Mouse (Mus musculus) gastrocnemius, postnatal 10 days (tissue): ENCODE measurements around the gene Zfp11. TPM values are rescaled to one million over a fixed set of nuclear protein-coding genes. Genes with fewer than 3 reads are reported as not detected.

Experiments used
- DNase-seq: peaks from one replicate; pipeline ENCODE4 v3.0.0; 2021; ENCODE audit warnings: mixed read lengths
- total RNA-seq, 2 experiments: library from RNA; stranded (reverse); gene quantifications; 2 replicates each; pipeline ENCODE4 v1.2.3; 2021

Gene Zfp11
- total RNA-seq, 2 experiments from 2014 or later, result 3.1 to 3.2 TPM

DNA sequence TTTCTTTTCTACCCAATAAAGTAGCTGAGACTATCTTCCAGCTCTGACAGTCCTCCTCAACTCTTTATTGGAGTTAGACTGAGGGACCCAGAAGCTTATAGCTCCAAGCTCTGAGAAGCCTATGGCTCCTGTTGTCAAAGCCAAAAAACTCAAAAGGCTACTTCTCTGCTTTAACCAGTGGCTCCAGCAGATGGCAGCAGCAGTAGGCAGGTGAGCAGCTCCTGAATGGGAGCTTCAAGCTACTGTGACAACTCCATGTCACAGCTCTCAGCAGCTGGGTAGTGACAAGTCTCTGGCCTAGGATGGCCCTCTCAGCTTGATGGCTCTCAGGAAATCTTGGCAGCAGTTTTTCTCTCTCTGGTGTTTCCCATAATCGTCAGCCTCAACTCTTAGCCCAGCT lies 58.8 kb downstream of the Zfp11 start:
- peak; percentile 62 for DNase-seq

DNA sequence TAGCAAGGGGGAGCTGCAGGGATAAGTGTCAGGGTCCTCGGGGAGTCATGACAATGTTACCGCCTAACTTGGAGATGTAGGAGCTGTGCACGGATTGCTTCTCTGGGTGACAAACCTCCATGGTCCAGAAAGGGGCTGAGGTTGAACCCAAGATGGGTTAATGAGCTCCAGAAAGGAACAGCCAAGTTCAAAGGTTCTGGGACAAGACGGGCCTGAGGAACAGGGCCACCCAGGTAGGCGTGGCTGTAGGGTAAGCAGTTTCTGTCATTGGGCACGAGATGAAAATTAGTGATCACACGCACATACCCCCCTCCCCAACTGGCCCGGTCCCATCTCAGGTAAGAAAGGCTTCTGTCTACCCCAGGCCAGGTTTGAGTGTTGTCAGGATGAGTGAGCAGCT lies 62.4 kb downstream of the Zfp11 start:
- no peak for DNase-seq

Other genes starting within 250 kb of the Zfp11 start
- gene Sfswap, start 168.9 kb downstream of the Zfp11 start, total RNA-seq, result 10 to 100 TPM; 32.4 to 47.0 TPM
- under 1 TPM; 0.80 to 0.95 TPM for gene Mmp17, start 85.9 kb downstream of the Zfp11 start, total RNA-seq
- not detected for gene Sept14, start 38.4 kb upstream of the Zfp11 start, total RNA-seq
- gene Mrps17, start 45.4 kb upstream of the Zfp11 start, total RNA-seq, result 10 to 100 TPM; 72.1 to 74.5 TPM
- gene Nipsnap2, start 55.0 kb upstream of the Zfp11 start, total RNA-seq, result 100 to 1,000 TPM; 407 to 464 TPM
- gene Psph, start 117.3 kb upstream of the Zfp11 start, total RNA-seq, result 10 to 100 TPM; 15.9 to 18.2 TPM
- 10 to 100 TPM in 1 of 2 experiments, 1 to 10 TPM in 1; 9.8 to 13.5 TPM for gene Sumf2, start 176.9 kb upstream of the Zfp11 start, total RNA-seq
- 100 to 1,000 TPM; 404 to 489 TPM for gene Chchd2, start 217.4 kb upstream of the Zfp11 start, total RNA-seq
- gene Zbed5, start 225.6 kb upstream of the Zfp11 start, total RNA-seq, result 1 to 10 TPM; 1.1 to 1.9 TPM
- gene Phkg1, start 228.4 kb upstream of the Zfp11 start, total RNA-seq, result 100 to 1,000 TPM; 199 to 205 TPM
- 1 to 10 TPM in 1 of 2 experiments, under 1 TPM in 1; 0.45 to 1.4 TPM for gene Nupr1l, start 238.4 kb upstream of the Zfp11 start, total RNA-seq